Mouse (Mus musculus) embryonic facial prominence, embryonic 14.5 days (tissue): ENCODE measurements around the gene Kars. TPM values are rescaled to one million over a fixed set of nuclear protein-coding genes. Genes with fewer than 3 reads are reported as not detected.

Experiments
- ATAC-seq: fragments of 200-750 bp; cut with Nextera tagmentation; 2 replicates; pipeline ENCODE4 v1.8.0; 2017; ENCODE audit warnings: low read depth, moderate number of reproducible peaks, moderate TSS enrichment
- DNase-seq: peaks from one replicate; pipeline ENCODE4 v3.0.0-alpha.2; 2015; ENCODE audit warnings: low spot score
- H3K27ac ChIP-seq: fragments of 300-500 bp; sonication (generic); replicated peaks from 2 replicates; pipeline ENCODE4 v1.5.1; 2014; ENCODE audit warnings: low read depth, mild to moderate bottlenecking, low read length, moderate library complexity
- H3K27me3 ChIP-seq: fragments of 300-500 bp; sonication (generic); replicated peaks from 2 replicates; pipeline ENCODE4 v1.6.1; 2014; ENCODE audit warnings: low read length; ENCODE audit not compliant: control insufficient read depth, insufficient read depth
- H3K36me3 ChIP-seq: fragments of 300-500 bp; sonication (generic); 2 replicates; pipeline ENCODE4 v1.6.1; 2014; ENCODE audit warnings: low read length, mixed read lengths; ENCODE audit not compliant: control insufficient read depth, insufficient read depth
- H3K4me1 ChIP-seq: fragments of 300-500 bp; sonication (generic); 2 replicates; pipeline ENCODE4 v1.6.1; 2014; ENCODE audit warnings: antibody characterized with exemption, low read length; ENCODE audit not compliant: control insufficient read depth, insufficient read depth
- H3K4me2 ChIP-seq: fragments of 300-500 bp; sonication (generic); 2 replicates; pipeline ENCODE4 v1.6.1; 2014; ENCODE audit warnings: low read depth, mild to moderate bottlenecking, low read length, moderate library complexity, mixed read lengths
- H3K4me3 ChIP-seq: fragments of 300-500 bp; sonication (generic); 2 replicates; pipeline ENCODE4 v1.5.1; 2014; ENCODE audit warnings: low read depth, mild to moderate bottlenecking, low read length
- H3K9ac ChIP-seq: fragments of 300-500 bp; sonication (generic); 2 replicates; pipeline ENCODE4 v1.6.1; 2014; ENCODE audit warnings: low read depth, mild to moderate bottlenecking, low read length, moderate library complexity, mixed read lengths
- H3K9me3 ChIP-seq: fragments of 300-500 bp; sonication (generic); 2 replicates; pipeline ENCODE4 v1.6.1; 2016; ENCODE audit warnings: low read length; ENCODE audit not compliant: control insufficient read depth
- WGBS: fragments of 180-500 bp; shearing (Covaris S2); extraction: QIAGEN DNeasy Blood & Tissue Kit; methylation state at CpG from one replicate; pipeline ENCODE4 v1.1.7; 2014; 5-methylcytosine and 5-hydroxymethylcytosine counted together
- polyA plus RNA-seq: library from polyadenylated mRNA; unstranded; fragments of >200 nt; fragmentation: Nextera tagmentation; extraction: Ambion mirVana; gene quantifications from 2 replicates; pipeline ENCODE4 v1.2.1, GENCODE M21; 2014

Kars gene
- 192 and 207 TPM in 2 replicates for polyA plus RNA-seq

DNA sequence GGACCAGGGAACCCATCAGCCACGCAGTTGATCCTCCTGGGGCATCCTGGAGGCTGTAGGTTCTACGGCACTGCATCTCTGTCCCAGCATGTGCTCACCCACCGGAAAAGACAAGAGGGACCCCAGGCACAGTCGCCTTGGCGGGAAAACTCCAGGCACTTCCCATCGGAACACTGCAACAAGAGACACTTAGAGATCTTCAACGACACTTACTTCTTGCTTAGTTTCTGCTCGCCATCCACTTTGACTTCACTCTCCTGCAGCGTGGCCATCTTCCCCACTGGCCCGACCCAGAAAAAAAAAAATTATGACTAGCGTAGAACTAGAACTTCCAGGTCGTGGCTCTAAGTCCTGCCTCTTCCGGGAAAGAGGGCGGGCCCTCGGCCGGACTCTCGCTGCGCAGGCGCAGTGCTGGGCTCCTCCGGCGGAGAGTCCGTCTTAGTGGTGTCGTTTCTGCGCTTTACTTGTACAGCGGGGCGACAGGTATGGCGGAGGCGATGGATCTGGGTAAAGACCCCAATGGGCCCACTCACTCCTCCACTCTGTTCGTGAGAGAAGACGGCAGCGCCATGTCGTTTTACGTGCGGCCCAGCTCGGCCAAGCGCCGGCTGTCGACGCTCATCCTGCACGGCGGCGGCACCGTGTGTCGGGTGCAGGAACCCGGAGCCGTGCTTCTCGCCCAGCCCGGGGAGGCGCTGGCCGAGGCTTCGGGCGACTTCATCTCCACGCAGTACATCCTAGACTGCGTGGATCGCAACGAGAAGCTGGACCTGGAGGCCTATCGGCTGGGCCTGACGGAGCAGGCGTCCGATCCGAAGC lies at the start of gene Kars, which contains the start of gene Terf2ip:
Kars (minus strand) TSS at position 327 of the 819 bp plus-strand sequence.
Terf2ip (plus strand) TSS at position 402 of the 819 bp plus-strand sequence.
- H3K36me3 ChIP-seq = peaks cover 14% of the 10 kb centered on the region
- peak; percentile 95 for ATAC-seq
- peak; percentile 97 for DNase-seq
- peak within 1 kb of the TSS; percentile 85 for H3K27ac ChIP-seq
- peak within 1 kb of the TSS; percentile 91 for H3K9ac ChIP-seq
- H3K9me3 ChIP-seq = no peaks in the 10 kb centered on the region
- H3K4me3 ChIP-seq = peak within 1 kb of the TSS; percentile 98
- no peaks in the 10 kb centered on the region for H3K27me3 ChIP-seq
- peak within 1 kb of the TSS; percentile 89 for H3K4me2 ChIP-seq
- H3K4me1 ChIP-seq = peaks cover 22% of the 10 kb centered on the region
- WGBS = under 1% methylated on average over 58 of the region's 61 CpGs

DNA sequence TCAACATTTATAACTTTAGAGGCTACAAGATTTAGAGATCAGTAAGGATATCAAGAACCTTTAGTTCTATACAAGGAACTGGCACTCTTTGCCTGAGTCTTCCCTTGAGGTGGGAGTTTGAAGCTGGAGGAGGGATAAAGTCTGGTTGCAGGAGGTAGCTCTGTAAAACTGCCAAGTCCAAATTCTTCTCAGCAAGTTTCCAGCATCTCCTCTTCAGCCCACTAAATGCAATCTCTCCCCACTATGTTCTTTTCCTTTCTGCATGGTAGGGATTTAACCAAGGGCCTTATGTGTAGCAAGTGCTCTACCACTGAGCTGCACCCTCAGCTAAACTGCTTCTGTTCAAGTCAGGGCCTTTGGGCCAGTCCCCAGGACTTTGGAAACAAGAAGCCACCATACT lies 43.3 kb upstream of the Kars start:
- ATAC-seq = no peak
- H3K4me1 ChIP-seq = no peaks in the 10 kb centered on the region
- DNase-seq = no peak
- H3K4me2 ChIP-seq = no peak overlapping the region
- no peak overlapping the region for H3K9ac ChIP-seq
- H3K9me3 ChIP-seq = no peaks in the 10 kb centered on the region
- H3K27ac ChIP-seq = no peak overlapping the region
- no peak overlapping the region for H3K4me3 ChIP-seq
- no peaks in the 10 kb centered on the region for H3K27me3 ChIP-seq
- no peaks in the 10 kb centered on the region for H3K36me3 ChIP-seq

DNA sequence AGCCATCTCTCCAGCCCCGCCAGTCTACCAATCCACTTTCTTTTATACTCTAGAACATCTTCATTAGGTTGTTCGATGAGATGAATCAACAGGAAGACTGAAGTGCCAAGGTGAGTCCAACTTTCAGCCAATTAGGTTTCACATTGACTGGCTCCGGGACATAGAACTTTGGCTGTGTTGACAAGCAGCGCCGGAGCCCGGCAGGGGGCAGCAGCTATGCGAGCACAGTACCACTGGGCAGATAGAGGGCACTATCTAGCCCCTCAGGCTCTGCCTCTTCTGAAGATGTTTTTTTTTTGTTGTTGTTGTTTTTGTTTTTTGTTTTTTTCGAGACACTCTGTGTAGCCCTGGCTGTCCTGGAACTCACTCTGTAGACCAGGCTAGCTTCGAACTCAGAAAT lies 40.4 kb upstream of the Kars start:
- Histone ChIP-seq H3K4me1 (no peaks in the 10 kb centered on the region), H3K27ac (no peak overlapping the region), H3K4me2 (no peak overlapping the region), H3K27me3 (no peaks in the 10 kb centered on the region), H3K4me3 (no peak overlapping the region), H3K36me3 (no peaks in the 10 kb centered on the region), H3K9me3 (no peaks in the 10 kb centered on the region), H3K9ac (no peak overlapping the region)
- ATAC-seq = no peak
- WGBS = 83% methylated on average over 9 of the region's 9 CpGs
- DNase-seq = no peak

DNA sequence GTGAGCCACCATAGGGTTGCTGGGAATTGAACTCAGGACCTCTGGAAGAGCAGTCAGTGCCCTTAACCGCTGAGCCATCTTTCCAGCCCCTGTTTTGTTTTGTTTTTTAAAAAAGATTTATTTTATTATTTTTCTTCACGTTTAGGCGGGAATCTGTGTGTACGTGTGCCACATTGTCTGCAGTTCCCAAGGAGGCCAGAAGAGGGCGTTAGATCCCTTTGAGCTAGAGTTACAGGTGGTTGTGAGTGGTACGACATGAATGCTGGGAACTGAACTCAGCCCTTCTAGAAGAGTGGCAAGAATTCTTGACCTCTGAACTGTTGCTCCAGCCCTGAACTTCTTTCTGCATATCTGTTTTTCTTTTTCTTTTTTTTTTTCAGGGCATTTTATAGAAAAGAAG lies 38.9 kb upstream of the Kars start:
- no peak overlapping the region for H3K9ac ChIP-seq
- no peaks in the 10 kb centered on the region for H3K36me3 ChIP-seq
- ATAC-seq = no peak
- H3K4me3 ChIP-seq = no peak overlapping the region
- H3K9me3 ChIP-seq = no peaks in the 10 kb centered on the region
- H3K4me1 ChIP-seq = no peaks in the 10 kb centered on the region
- H3K4me2 ChIP-seq = no peak overlapping the region
- 79% methylated on average over 6 of the region's 6 CpGs for WGBS
- no peak overlapping the region for H3K27ac ChIP-seq
- no peaks in the 10 kb centered on the region for H3K27me3 ChIP-seq
- no peak for DNase-seq

DNA sequence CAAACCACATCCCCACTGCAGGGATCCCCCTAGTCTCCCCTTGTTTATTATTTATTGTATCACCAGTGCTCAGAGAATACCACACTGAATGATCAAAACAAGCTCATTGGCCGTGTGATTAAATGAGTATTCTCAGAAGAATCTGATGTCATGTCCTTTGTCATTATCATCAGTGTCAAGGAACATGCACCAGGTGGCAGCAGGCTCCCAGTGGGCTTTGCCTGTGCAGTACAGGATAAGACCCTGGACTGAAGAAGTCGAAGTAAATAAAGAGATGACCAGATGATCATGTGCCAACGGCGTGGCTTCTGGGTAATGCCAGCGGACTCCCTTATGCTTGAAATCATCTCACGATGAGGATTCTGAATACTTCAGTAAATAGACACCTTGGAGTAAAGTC lies 37.2 kb upstream of the Kars start:
- H3K4me1 ChIP-seq = no peaks in the 10 kb centered on the region
- no peak for ATAC-seq
- no peak overlapping the region for H3K4me2 ChIP-seq
- no peak overlapping the region for H3K9ac ChIP-seq
- WGBS = 70% methylated on average over 6 of the region's 6 CpGs
- DNase-seq = no peak
- H3K27ac ChIP-seq = no peak overlapping the region
- no peaks in the 10 kb centered on the region for H3K36me3 ChIP-seq
- H3K4me3 ChIP-seq = no peak overlapping the region
- H3K9me3 ChIP-seq = no peaks in the 10 kb centered on the region
- no peaks in the 10 kb centered on the region for H3K27me3 ChIP-seq

DNA sequence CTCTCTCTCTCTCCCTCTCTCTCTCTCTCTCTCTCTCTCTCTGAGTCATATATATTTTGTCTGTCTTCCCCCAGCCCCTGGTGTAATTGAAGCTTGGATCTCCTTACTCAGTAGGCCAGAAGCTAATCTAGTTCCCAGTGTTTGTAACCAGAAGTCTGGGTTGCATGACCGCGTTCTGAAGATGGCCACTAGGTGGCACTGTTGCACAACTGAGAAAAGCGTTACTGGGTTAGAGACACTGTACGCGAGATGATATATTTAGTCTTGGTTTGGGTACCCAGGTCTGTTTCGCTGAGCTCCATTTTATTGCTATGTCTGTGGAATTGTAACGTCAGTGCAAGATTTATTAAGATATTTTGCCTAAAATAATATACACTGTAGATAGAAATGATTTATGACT lies 34.8 kb upstream of the Kars start:
- DNase-seq (peak; percentile 83), ATAC-seq (peak; percentile 76; the same call in 1 of the 2 replicates)
- Histone ChIP-seq H3K27ac (no peak overlapping the region), H3K27me3 (no peaks in the 10 kb centered on the region), H3K4me3 (no peak overlapping the region), H3K36me3 (no peaks in the 10 kb centered on the region), H3K4me1 (no peaks in the 10 kb centered on the region), H3K4me2 (no peak overlapping the region), H3K9me3 (no peaks in the 10 kb centered on the region), H3K9ac (no peak overlapping the region)
- 4% methylated on average over 7 of the region's 7 CpGs for WGBS

DNA sequence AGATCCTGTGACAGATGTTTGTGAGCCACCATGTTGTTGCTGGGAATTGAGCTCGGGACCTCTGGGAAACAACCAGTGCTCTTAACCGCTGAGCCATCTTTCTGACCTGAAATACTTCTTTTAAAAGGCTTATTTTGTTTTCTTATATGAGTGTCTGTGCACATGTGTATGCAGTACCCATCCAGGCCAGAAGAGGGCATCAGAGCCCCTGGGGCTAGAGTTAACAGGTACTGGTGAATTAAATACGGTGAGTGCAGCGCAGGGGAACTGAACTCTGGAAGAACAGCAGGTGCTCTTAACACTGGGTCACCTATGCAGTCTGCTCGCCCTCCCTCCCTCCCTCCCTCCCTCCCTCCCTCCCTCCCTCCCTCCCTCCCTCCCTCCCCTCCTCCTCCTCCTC lies 34.1 kb upstream of the Kars start:
- Histone ChIP-seq H3K27ac (no peak overlapping the region), H3K4me3 (no peak overlapping the region), H3K4me2 (no peak overlapping the region), H3K9me3 (no peaks in the 10 kb centered on the region), H3K27me3 (no peaks in the 10 kb centered on the region), H3K36me3 (no peaks in the 10 kb centered on the region), H3K4me1 (no peaks in the 10 kb centered on the region), H3K9ac (no peak overlapping the region)
- 85% methylated on average over 4 of the region's 5 CpGs for WGBS
- DNase-seq = no peak
- ATAC-seq = no peak

DNA sequence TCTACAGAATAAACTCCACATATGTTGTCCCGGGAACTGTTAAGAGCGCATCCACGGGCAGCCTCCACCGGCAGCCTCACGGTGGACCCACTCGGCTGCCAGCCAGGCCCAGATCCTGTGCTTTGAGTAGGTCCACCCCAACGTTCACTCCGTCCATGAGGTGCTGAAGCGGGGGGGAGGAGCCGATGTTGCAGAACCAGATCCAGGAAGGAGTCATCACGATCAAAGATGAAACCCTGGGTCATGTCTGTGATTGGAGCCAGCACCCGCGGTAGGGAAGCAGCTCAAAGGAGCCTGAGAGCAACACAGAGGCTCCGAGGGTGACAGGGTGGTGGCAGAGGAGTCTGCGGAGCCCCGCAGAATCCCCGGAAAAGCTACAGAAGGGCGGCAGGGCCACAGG lies 26.4 kb upstream of the Kars start:
- DNase-seq (no peak), ATAC-seq (no peak)
- no peak overlapping the region for H3K9ac ChIP-seq
- no peaks in the 10 kb centered on the region for H3K36me3 ChIP-seq
- WGBS = 76% methylated on average over 18 of the region's 18 CpGs
- H3K4me1 ChIP-seq = no peaks in the 10 kb centered on the region
- no peak overlapping the region for H3K4me3 ChIP-seq
- H3K9me3 ChIP-seq = no peaks in the 10 kb centered on the region
- no peak overlapping the region for H3K4me2 ChIP-seq
- H3K27ac ChIP-seq = no peak overlapping the region
- H3K27me3 ChIP-seq = no peaks in the 10 kb centered on the region

DNA sequence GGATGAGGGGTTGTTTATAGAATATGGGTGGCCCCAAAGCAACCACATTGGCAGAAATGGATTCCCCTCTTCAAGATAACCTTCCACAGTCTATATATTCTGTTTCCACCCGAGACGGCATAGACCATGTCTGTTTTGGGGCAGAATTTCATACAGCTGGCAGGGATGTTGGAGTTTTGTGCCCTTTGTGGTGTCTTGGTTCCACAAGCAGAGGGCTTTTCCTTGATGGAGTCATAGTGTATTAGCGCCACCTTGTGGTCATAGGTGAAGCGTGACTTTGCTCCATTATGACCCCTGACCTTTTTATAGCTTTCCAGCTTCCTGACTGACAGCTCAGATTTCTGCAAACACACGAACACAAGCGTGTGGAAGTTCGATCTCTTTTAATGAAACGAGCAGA lies 23.5 kb upstream of the Kars start:
- ATAC-seq (peak; percentile 68), DNase-seq (peak; percentile 78)
- 7% methylated on average over 8 of the region's 8 CpGs for WGBS

More for the DNA sequence above, 23.5 kb upstream of the Kars start:
- Histone ChIP-seq H3K27me3 (no peaks in the 10 kb centered on the region), H3K4me2 (no peak overlapping the region), H3K9ac (no peak overlapping the region), H3K27ac (no peak overlapping the region), H3K9me3 (no peaks in the 10 kb centered on the region), H3K36me3 (no peaks in the 10 kb centered on the region), H3K4me3 (no peak overlapping the region), H3K4me1 (no peaks in the 10 kb centered on the region)
